ENCODE assay signal across 12 mouse cellular contexts in genomic region chr1:193261897-193262548, GRCm38 (mm10). TPM values are rescaled to one million over a fixed set of nuclear protein-coding genes. Genes with fewer than 3 reads are reported as not detected.
DNase-seq lines count a peak whose midpoint lies in the region; ATAC-seq and TF ChIP-seq lines count a peak whose summit lies in the region.
"Had no signal": no experiment of that assay in that cellular context is flagged by ENCODE, and none has a peak within 500 bp of the region (broad histone marks: within the 10 kb centered on the region; RNA-seq: fewer than 3 reads in every experiment).

No protein-coding gene starts in this region.

- H3K9ac ChIP-seq in embryonic facial prominence, embryonic 15.5 days: no peak overlapping the region
- H3K9ac ChIP-seq in heart, postnatal 0 days (replicated peaks; ENCODE audit: low read depth, low read length): no peak overlapping the region

- peak overlapping the region; percentile 74 for H3K27ac ChIP-seq in gastrocnemius, adult 2 months
- H3K27ac ChIP-seq in embryonic facial prominence, embryonic 15.5 days (replicated peaks): 0 out of 2 replicates have a peak overlapping the region, but pooled peaks have one; percentile 53
- peak overlapping the region; percentile 49 for H3K27ac ChIP-seq in heart, postnatal 0 days (ENCODE audit: low read depth)
- H3K27ac ChIP-seq: hindbrain, embryonic 12.5 days had no signal

- intact Hi-C loops in gastrocnemius, adult 2 months (cut with DNase I): no loop called here

- 53% methylated on average over 7 of the region's 7 CpGs for WGBS in embryonic facial prominence, embryonic 15.5 days
- WGBS in heart, postnatal 0 days: 52% methylated on average over 7 of the region's 7 CpGs

- no peak for DNase-seq in gastrocnemius, adult 2 months
- no peak for DNase-seq in gastrocnemius, postnatal 10 days
- peak; percentile 69 for DNase-seq in heart, postnatal 0 days (ENCODE audit: low spot score)
- DNase-seq in kidney, postnatal 25 days: peak; percentile 30 to 70
- no peak for DNase-seq in urinary bladder, adult 2 months (ENCODE audit: low spot score)
- no peak for DNase-seq in right cerebral cortex, postnatal 25 days
- DNase-seq: right cerebral cortex, adult 18-20 months had no signal

- H3K9me3 ChIP-seq in embryonic facial prominence, embryonic 15.5 days (replicated peaks): no peaks in the 10 kb centered on the region
- H3K9me3 ChIP-seq in heart, postnatal 0 days (replicated peaks; ENCODE audit: control insufficient read depth, low read length): no peaks in the 10 kb centered on the region
- H3K9me3 ChIP-seq: hindbrain, embryonic 12.5 days had no signal

- H3K4me1 ChIP-seq in embryonic facial prominence, embryonic 15.5 days: peaks cover 13% of the 10 kb centered on the region; the same call in 1 of the 2 replicates
- H3K4me1 ChIP-seq in heart, postnatal 0 days (ENCODE audit: control insufficient read depth, insufficient read depth): peaks cover 8% of the 10 kb centered on the region
- H3K4me1 ChIP-seq: hindbrain, embryonic 12.5 days had no signal

- H3K36me3 ChIP-seq in embryonic facial prominence, embryonic 15.5 days: no peaks in the 10 kb centered on the region
- H3K36me3 ChIP-seq in heart, postnatal 0 days (replicated peaks; ENCODE audit: control insufficient read depth, insufficient read depth, low read length): no peaks in the 10 kb centered on the region
- H3K36me3 ChIP-seq: hindbrain, embryonic 12.5 days had no signal

- no peak for TF ChIP-seq CTCF in gastrocnemius, adult 2 months (IDR thresholded peaks at IDR 0.05)
- no peak for TF ChIP-seq CTCF in heart, postnatal 0 days (IDR thresholded peaks at IDR 0.05; ENCODE audit: low read depth)

- H3K4me2 ChIP-seq in embryonic facial prominence, embryonic 15.5 days (replicated peaks): no peak overlapping the region
- no peak overlapping the region for H3K4me2 ChIP-seq in heart, postnatal 0 days (ENCODE audit: low read depth, low read length)
- H3K4me2 ChIP-seq: hindbrain, embryonic 12.5 days had no signal

- no peaks in the 10 kb centered on the region for H3K27me3 ChIP-seq in embryonic facial prominence, embryonic 15.5 days
- no peaks in the 10 kb centered on the region for H3K27me3 ChIP-seq in heart, postnatal 0 days (ENCODE audit: control insufficient read depth, insufficient read depth, low read length)
- H3K27me3 ChIP-seq: hindbrain, embryonic 12.5 days had no signal

- no peak for ATAC-seq in embryonic facial prominence, embryonic 15.5 days (ENCODE audit: insufficient number of reproducible peaks, low FRiP score, low TSS enrichment, low read depth)
- ATAC-seq in heart, postnatal 0 days (ENCODE audit: insufficient read depth, low read depth): peak; percentile 67
- ATAC-seq in erythroblast, adult 5-6 weeks (replicated peaks; ENCODE audit: low FRiP score, poor library complexity, severe bottlenecking): no peak

- TF ChIP-seq EP300 in heart, postnatal 0 days (IDR thresholded peaks at IDR 0.05; ENCODE audit: low read depth): no peak

- no peak overlapping the region for H3K4me3 ChIP-seq in gastrocnemius, adult 2 months
- H3K4me3 ChIP-seq in embryonic facial prominence, embryonic 15.5 days (replicated peaks): no peak overlapping the region
- no peak overlapping the region for H3K4me3 ChIP-seq in heart, postnatal 0 days (ENCODE audit: low read depth, low read length)
- H3K4me3 ChIP-seq: hindbrain, embryonic 12.5 days; myocyte had no signal

RNA-seq across cellular contexts. Expression of gene Hsd11b1, which starts 1.9 kb away (rescaled TPM):
- 1 to 10 TPM; 5.8 to 7.0 TPM for total RNA-seq in gastrocnemius, adult 2 months (2021)
- total RNA-seq in gastrocnemius, postnatal 10 days (2021): 1 to 10 TPM; 4.0 to 4.3 TPM
- 6.8 and 6.9 TPM in 2 replicates for polyA plus RNA-seq in embryonic facial prominence, embryonic 15.5 days (2015; fragmentation: Nextera tagmentation; extraction: Ambion mirVana)
- 7.3 and 12.7 TPM in 2 replicates for total RNA-seq in heart, postnatal 0 days (2014; rRNA removed; ENCODE audit: low replicate concordance)
- polyA plus RNA-seq in heart, postnatal 0 days (2015; fragmentation: Nextera tagmentation; extraction: Ambion mirVana): 1.6 and 1.9 TPM in 2 replicates
- 68.7 and 71.3 TPM in 2 replicates for polyA plus RNA-seq in urinary bladder, adult 2 months (2012; rRNA removed)
- 55.6 and 58.0 TPM in 2 replicates for total RNA-seq in erythroblast, adult 5-6 weeks (2015; ENCODE audit: low replicate concordance)
- 11.5 and 18.0 TPM in 2 replicates for total RNA-seq in erythroblast, adult 5-6 weeks (2017; ENCODE audit: low replicate concordance)
- polyA plus RNA-seq: forebrain, embryonic 11.5 days had no signal

RNA-seq across cellular contexts. Expression of gene G0s2, which starts 11.0 kb away (rescaled TPM):
- 10 to 100 TPM; 18.7 to 29.3 TPM for total RNA-seq in gastrocnemius, adult 2 months (2021)
- total RNA-seq in gastrocnemius, postnatal 10 days (2021): 10 to 100 TPM; 24.8 to 30.4 TPM
- polyA plus RNA-seq in embryonic facial prominence, embryonic 15.5 days (2015; fragmentation: Nextera tagmentation; extraction: Ambion mirVana): 29.5 and 30.8 TPM in 2 replicates
- 71.1 and 122 TPM in 2 replicates for total RNA-seq in heart, postnatal 0 days (2014; rRNA removed; ENCODE audit: low replicate concordance)
- polyA plus RNA-seq in heart, postnatal 0 days (2015; fragmentation: Nextera tagmentation; extraction: Ambion mirVana): 92.2 and 93.3 TPM in 2 replicates
- 86.5 and 115 TPM in 2 replicates for polyA plus RNA-seq in urinary bladder, adult 2 months (2012; rRNA removed)
- total RNA-seq in erythroblast, adult 5-6 weeks (2015; ENCODE audit: low replicate concordance): 13.3 and 13.4 TPM in 2 replicates
- total RNA-seq in erythroblast, adult 5-6 weeks (2017; ENCODE audit: low replicate concordance): 15.5 and 16.6 TPM in 2 replicates

RNA-seq across cellular contexts. Expression of gene Lamb3, which starts 54.5 kb away (rescaled TPM):
- total RNA-seq in gastrocnemius, adult 2 months (2021): 1 to 10 TPM; 3.7 to 5.4 TPM
- total RNA-seq in gastrocnemius, postnatal 10 days (2021): 1 to 10 TPM; 1.2 to 2.0 TPM
- 17.9 and 20.1 TPM in 2 replicates for polyA plus RNA-seq in embryonic facial prominence, embryonic 15.5 days (2015; fragmentation: Nextera tagmentation; extraction: Ambion mirVana)
- 9.8 and 19.2 TPM in 2 replicates for total RNA-seq in heart, postnatal 0 days (2014; rRNA removed; ENCODE audit: low replicate concordance)
- 6.0 and 8.1 TPM in 2 replicates for polyA plus RNA-seq in heart, postnatal 0 days (2015; fragmentation: Nextera tagmentation; extraction: Ambion mirVana)
- polyA plus RNA-seq in urinary bladder, adult 2 months (2012; rRNA removed): 22.3 and 26.3 TPM in 2 replicates
- 0.58 and 11.1 TPM in 2 replicates for total RNA-seq in erythroblast, adult 5-6 weeks (2015; ENCODE audit: low replicate concordance)
- total RNA-seq in erythroblast, adult 5-6 weeks (2017; ENCODE audit: low replicate concordance): 1.8 and 4.1 TPM in 2 replicates

Comparison
In these comparisons a context has a peak if more than half of its experiments do, and no peak if none do; other contexts are left out.
1. DNase-seq: peak in heart, postnatal 0 days (single experiment) and kidney, postnatal 25 days (2 of 2); none in gastrocnemius, adult 2 months (single experiment), gastrocnemius, postnatal 10 days (single experiment), urinary bladder, adult 2 months (single experiment) and right cerebral cortex, postnatal 25 days (single experiment).
2. Peak in every context shown above with its lines, with median percentiles within 50 percentile points of each other: H3K27ac ChIP-seq.